Mouse (Mus musculus): Measurements from ENCODE around the gene Nup210l. TPM values are rescaled to one million over a fixed set of nuclear protein-coding genes. Genes with fewer than 3 reads are reported as not detected.

Nup210l gene
- 0.35 and 0.48 TPM in 2 replicates for polyA plus RNA-seq (2012; rRNA removed)

DNA sequence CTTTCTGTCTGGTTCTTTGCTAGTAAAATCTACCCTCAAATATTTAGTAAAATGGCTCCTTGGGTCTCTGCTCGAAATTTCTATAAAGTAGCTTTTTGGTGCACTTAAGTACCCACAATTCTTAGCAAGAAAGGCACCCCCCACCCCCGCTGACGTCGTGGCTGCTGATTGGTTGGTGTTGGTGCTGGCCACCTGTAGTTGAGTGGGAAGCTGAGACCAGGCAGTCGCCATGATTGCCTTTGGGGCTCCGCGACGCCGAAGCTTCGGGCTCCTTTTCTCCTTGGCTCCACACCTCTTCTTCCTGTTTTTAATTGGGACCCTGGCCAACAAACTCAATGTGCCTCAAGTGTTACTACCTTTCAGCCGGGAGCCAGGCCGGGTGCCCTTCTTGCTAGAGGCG is at the start of gene Nup210l:
Nup210l (plus strand) TSS at position 195 of the 400 bp plus-strand sequence.

GRCm38 (mm10) chr3:90072294-90072693 is 31.6 kb upstream of the Nup210l start, which contains the start of gene Tpm3:
Gene Tpm3, plus strand, starts transcription at chr3:90072649.

GRCm38 (mm10) chr3:90213377-90213866 is 109.5 kb downstream of the Nup210l start, which contains the start of the genes Rps27 and Rab13:
Gene Rps27, minus strand, starts transcription at chr3:90213651.
Gene Rab13, plus strand, starts transcription at chr3:90213695.

DNA sequence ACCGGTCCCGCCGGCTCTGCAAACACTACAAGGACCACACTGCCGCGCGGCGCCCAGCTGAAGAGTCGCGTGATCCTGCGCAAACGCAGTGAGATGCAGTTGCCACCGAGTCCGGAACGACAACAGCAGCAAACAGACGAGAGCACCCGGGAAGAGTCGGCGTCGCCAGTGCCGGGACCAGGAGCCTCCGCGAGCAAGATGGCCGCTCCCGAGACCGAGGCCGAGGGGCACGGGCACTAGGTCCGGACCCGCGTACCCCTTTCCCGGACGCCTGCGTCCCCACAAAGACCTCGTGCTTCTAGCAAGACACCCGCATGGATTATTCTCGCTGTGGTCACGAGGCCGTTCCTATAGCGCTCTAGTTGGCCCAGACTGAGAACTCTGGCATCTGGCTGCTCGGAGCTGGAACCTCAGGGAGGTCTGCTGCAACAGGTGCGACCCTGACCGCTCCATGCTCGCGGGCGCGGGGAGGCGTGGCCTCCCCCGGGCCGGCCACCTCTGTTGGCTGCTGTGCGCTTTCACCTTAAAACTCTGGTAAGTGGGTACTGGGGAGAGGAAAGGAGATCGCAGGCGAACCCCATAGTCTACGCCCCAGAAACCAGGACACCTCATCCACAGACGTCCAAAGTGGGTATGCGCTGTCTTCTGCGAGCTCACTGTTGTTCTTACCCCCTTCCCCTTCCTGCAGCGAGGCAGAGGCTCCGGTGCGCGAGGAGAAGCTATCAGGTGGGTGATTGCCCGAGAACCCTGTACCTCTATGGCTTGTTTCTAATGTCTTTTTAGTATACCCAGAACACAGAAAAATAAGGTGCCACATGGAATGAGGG is 127.8 kb downstream of the Nup210l start, which contains the start of gene Jtb:
Jtb (plus strand) TSS at position 91 of the 827 bp plus-strand sequence.

DNA sequence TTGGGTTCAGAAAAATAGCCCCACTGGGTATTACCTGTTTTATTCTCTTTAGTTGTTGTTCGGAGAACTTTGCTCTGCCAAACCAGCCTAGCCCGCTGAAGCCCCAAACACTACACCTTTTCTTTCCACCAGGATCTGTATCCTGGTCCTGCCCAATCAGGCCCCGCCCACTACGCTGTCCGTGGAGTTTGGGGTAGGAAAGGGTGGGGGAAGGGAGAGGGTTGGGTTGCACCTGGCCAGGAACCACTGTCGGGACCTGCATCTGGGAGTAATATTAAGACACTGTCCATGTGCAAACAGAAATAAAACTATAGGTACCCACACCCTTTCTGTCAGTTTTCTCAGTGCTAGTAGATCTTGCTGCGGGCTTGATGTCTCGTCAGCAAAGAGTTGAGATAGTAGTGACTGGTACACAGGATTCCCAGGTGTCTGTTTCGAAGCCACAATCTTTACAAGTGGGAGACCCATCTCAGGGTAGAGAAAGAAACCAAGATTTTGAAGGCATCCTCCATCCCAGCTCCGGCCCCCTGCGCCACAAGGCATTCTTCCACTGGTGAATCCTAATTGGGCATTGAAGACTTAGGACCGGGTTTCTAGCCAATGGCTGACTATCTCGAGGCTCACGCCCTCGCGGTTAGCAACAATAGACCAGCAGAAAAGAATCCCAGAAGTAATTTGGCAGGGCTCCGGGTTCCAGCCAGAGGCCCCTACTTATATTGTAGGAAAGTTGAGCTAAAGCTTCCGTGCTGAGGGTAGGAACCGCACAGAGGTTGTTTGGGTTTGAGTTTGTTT is 139.2 kb downstream of the Nup210l start, which contains the start of gene Creb3l4:
Creb3l4 (minus strand) TSS at position 529 of the 792 bp plus-strand sequence.

DNA sequence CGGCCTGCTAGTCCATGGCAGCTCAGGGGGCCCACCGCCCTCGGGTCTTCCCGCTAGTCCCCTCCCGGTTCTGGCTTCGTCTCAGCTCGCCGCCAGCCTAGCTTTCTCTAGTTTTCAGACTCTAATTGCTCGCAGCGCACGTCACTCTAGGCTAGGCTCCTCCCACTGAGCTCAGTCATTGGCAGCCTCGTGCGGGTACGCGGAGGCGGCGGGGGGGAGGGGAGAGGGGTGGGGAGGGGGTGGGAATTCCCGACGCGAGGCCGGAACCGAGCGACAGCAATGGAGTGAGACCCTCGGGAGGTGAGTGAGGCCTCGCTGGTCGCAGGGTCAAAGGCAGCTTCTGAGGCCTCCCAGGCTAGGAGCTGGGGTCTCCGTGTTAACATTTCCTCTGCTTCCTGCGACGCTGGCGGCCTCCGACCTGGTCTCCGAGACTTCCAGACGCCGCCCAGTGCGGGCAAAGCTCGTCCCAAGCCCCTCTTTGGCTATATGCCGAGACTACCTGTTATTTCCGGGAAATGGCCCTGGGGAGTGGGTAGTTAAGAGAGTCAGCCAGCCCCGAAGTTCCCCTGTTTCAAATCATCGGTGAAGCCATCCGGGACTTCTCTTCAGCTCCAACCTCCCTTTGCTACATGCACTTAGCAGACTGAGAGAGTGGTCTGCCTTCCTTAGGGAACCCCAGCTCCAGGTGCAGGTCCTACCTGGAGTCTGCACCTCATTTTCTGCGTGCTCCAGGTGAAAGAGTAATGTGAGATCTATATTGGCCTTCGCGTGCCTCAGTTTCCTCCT is 144.2 kb downstream of the Nup210l start, which contains the start of gene Slc39a1:
Slc39a1 (plus strand) TSS at position 213 of the 786 bp plus-strand sequence.

DNA sequence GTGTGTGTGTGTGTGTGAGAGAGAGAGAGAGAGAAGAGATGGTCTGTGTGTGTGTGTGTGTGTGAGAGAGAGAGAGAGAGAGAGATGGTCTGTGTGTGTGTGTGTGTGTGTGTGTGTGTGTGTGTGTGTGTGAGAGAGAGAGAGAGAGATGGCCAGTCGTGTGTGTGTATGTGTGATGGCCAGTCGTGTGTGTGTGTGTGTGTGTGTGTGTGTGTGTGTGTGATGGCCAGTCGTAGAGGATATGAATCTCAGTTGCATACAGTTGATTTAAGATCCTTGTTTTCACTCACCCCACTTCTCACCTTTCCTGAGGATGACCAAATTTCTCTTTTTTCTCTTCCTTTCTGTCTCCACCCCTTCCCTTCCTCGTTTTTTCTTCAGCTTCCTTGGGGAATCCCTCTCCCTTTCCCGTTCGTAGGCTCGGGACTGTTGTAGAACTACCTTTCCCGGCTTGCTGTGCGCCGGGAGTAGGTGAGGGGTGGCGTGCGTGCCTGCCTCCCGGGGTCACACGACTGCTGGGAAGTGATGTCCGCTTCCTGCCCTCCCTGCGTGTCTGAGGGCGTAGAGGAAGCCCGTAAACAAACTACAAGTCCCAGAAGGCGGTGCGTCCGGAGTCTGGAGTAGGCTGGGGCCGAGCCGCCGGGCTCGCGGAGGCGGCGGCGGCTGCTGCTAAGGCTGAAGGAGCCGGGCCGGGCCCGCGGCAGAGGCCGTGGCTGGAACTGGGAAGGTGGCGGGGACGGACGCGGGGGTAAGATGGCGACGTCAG is 149.9 kb downstream of the Nup210l start, which contains the start of gene Crtc2:
Crtc2 (plus strand) TSS at position 511 of the 766 bp plus-strand sequence.

Other genes with a start within 250 kb of the Nup210l start
- gene Il6ra, start 190.9 kb upstream of the Nup210l start, polyA plus RNA-seq (2012; rRNA removed) = 7.8 and 8.2 TPM in 2 replicates
- 91.3 and 96.6 TPM in 2 replicates for gene Atp8b2, start 140.6 kb upstream of the Nup210l start, polyA plus RNA-seq (2012; rRNA removed)
- gene Hax1, start 105.4 kb upstream of the Nup210l start, polyA plus RNA-seq (2012; rRNA removed) = 30.6 and 31.8 TPM in 2 replicates
- 43.6 and 47.5 TPM in 2 replicates for gene 4933434E20Rik, start 52.5 kb upstream of the Nup210l start, polyA plus RNA-seq (2012; rRNA removed)
- 91.7 and 147 TPM in 2 replicates for gene Ubap2l, start 51.5 kb upstream of the Nup210l start, polyA plus RNA-seq (2012; rRNA removed)
- gene Tpm3, start 31.5 kb upstream of the Nup210l start, polyA plus RNA-seq (2012; rRNA removed) = 83.5 and 108 TPM in 2 replicates
- 1,083 and 1,538 TPM in 2 replicates for gene Rps27, start 109.5 kb downstream of the Nup210l start, polyA plus RNA-seq (2012; rRNA removed)
- 8.6 and 13.7 TPM in 2 replicates for gene Rab13, start 109.6 kb downstream of the Nup210l start, polyA plus RNA-seq (2012; rRNA removed)
- gene Jtb, start 127.5 kb downstream of the Nup210l start, polyA plus RNA-seq (2012; rRNA removed) = 97.7 and 117 TPM in 2 replicates
- gene Creb3l4, start 139.4 kb downstream of the Nup210l start, polyA plus RNA-seq (2012; rRNA removed) = 10.1 and 10.6 TPM in 2 replicates
- 136 and 164 TPM in 2 replicates for gene Slc39a1, start 144.0 kb downstream of the Nup210l start, polyA plus RNA-seq (2012; rRNA removed)
- gene Crtc2, start 150.0 kb downstream of the Nup210l start, polyA plus RNA-seq (2012; rRNA removed) = 72.6 and 97.9 TPM in 2 replicates
- 46.7 and 50.1 TPM in 2 replicates for gene Dennd4b, start 161.1 kb downstream of the Nup210l start, polyA plus RNA-seq (2012; rRNA removed)
- gene Gatad2b, start 189.0 kb downstream of the Nup210l start, polyA plus RNA-seq (2012; rRNA removed) = 23.1 and 34.5 TPM in 2 replicates

All from ovary, adult 2 months (tissue).